Mouse (Mus musculus) erythroblast, adult 5-6 weeks (primary cell): ENCODE measurements around the gene Apba3. TPM values are rescaled to one million over a fixed set of nuclear protein-coding genes. Genes with fewer than 3 reads are reported as not detected.
A peak's percentile ranks its signal among the peaks of the same experiment; 100 is the strongest.
"Not testable (repeated sequence)": the region's sequence is repeated elsewhere in the genome, so short reads cannot be mapped to it uniquely, and the experiment has no call there.

Experiments used
- ATAC-seq: replicated peaks from 2 replicates; pipeline ENCODE4 v1.8.0; 2016; ENCODE audit warnings: moderate number of reproducible peaks, mild to moderate bottlenecking, moderate TSS enrichment, inconsistent platforms; ENCODE audit not compliant: poor library complexity, low FRiP score, severe bottlenecking
- total RNA-seq, 2 experiments: library from RNA; stranded (forward) in 1 of 2; stranded (reverse) in 1 of 2; fragments of 150-400 nt in 1 of 2; fragments of 200-764, 138-1000 nt in 1 of 2; gene quantifications; 2 replicates each; pipeline versions ENCODE4 v1.2.3 to v1.2.4; 2015 to 2017; ENCODE audit warnings: low replicate concordance in 2 of 2

Apba3 gene
- total RNA-seq (2015; ENCODE audit: low replicate concordance) (3.3 and 4.4 TPM in 2 replicates), total RNA-seq (2017; ENCODE audit: low replicate concordance) (4.3 and 10.8 TPM in 2 replicates)

DNA sequence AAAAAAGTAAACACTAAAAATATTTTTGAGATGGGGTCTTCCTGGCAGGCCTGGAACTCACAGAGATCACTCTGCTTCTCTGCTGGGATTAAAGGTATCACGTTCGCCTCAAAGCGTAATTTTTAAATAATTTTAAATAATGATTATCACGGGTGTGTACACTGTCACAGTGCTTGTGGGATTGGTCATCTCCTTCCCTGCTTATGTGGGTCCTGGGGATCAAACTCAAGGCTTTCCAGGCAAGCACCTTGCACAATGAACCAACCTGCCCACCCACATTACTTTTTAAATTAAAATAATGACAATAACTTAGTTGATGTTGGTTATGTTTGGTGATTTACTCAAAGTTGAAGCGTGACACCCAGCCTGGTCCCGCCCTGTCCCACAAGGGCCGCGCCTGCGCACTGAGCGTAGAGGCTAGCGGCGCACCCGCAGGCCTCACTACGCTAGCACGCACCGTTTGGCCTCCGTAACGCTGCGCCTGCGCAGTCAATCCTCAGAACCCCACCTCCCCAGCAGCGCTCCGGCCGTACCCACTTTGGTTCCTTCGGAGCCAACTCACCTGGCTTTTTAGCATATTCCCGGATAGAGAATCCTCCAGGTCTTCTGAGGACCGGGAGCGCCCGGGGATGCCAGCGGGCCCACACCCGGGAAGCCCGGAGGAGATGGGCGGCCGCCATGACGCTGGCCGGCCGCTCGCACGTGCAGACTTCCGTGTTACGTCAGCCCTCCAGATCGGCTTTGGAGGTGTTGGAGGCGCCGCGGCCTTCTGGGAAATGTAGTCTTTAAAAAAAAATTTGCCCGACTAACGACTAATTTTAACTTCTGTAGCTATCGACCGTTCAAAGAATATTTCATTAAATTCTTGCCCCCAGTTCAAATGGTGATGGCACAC lies at the start of gene Apba3, which contains the start of gene Mrpl54:
TSS of gene Apba3 (plus strand) at position 750 of the 895 bp plus-strand sequence.
TSS of gene Mrpl54 (minus strand) at position 724 of the 895 bp plus-strand sequence.
- ATAC-seq, result peak; percentile 87

DNA sequence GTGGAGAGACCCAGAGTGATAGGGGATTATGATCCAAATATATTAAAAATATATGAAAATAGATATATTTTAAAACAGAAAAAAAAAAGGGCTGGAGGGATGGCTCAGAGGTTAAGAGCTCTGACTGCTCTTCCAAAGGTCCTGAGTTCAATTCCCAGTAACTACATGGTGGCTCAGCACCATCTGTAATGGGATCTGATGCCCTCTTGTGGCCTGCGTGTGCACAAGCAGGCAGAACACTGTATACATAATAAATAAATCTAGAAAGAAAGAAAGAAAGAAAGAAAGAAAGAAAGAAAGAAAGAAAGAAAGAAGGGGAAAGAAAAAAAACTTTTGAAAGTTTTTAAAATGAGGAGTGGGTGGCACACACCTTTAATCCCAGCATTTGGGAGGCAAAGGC lies 49.5 kb upstream of the Apba3 start:
- not testable (repeated sequence) for ATAC-seq

DNA sequence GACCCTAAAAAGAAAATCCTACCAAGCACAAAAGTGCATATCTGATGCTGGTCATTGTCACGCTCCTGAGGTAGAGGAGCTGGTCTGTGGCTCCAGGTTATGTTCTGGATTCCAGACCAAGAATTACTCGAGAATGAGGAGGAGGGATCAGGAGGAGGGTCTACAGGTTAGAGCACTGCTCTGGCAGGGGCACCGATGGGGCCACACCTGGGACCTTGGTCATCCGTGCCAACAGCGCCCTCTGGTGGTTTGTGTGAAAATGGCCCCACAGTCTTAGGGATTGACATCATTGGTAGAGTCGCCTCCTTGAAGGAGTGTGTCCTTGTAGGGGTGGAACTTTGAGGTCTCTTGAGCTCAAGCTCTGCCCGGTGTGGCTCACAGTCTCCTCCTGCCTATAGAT lies 48.8 kb upstream of the Apba3 start:
- ATAC-seq, result peak; percentile 72

DNA sequence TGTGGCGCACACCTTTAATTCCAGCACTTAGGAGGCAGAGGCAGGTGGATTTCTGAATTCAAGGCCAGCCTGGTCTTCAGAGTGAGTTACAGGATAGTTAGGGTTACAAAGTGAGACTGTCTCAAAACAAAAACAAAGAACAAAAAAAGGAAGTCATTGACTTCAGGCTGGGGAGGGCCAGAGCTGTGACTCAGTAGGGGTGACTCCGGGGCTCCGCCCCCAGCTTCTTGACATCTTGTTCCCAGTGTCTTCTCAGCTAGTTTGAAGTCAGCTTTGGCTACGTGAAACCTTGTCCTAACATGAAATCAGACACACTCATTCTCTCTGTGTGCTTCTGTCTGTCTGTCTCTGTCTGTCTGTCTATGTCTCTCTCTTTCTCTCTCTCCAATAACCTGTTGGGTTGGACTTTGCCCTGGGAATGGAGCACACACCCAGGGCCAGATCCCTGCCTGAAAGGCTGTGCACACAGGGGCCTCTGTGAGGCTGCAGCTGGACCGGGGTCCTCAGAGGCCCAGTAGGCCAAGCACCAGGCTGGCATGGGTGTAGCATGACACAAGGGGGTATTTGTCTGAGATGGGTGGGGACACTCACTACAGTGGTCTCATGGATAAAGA lies 45.3 kb upstream of the Apba3 start:
- no peak for ATAC-seq

DNA sequence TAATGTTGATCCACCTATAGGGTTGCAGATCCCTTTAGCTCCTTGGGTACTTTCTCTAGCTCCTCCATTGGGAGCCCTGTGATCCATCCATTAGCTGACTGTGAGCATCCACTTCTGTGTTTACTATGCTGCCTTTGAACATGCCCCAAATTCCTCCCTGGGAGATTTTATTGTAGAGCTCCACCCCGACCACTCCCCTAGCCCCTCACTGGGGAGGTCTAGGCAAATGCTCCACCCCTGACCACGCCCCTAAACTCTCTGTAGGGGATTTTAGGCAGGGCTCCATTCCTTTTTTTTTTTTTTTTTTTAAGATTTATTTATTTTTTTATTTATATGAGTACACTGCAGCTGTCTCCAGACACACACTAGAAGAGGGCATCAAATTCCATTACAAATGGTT lies 43.0 kb upstream of the Apba3 start:
- ATAC-seq, result not testable (repeated sequence)

DNA sequence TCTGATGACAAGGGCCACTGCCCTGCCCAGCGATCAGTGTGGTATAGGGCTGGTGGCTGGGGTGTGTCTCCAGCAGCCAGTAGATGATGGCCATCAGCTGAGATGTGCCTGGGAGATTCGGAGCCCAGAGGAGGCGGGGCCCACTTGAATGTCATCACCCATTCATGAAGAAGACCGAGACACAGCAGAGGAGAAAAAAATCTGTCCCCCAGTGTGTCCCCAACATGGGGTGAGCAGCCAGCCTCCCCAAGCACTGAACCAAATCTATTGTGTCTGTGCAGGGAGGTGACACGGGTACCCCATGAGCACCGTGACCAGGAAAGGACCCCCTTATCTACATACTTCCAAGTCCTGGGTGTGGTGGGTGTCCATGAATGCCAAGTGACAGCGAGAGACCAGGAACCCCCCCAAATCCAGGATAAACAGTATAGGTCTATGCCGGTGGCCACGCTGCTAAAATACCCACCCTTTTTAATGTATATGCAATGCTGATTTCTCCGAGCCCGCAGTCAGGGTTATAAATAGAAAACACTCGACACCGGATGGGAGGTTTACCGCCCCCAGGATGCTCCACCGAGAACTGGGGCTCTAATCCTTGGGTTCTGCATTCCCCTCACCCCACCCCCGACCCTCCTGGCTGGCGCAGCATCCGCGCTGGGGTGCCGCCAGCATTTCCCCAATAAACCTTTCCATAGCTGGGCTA lies 36.9 kb upstream of the Apba3 start:
- no peak for ATAC-seq

DNA sequence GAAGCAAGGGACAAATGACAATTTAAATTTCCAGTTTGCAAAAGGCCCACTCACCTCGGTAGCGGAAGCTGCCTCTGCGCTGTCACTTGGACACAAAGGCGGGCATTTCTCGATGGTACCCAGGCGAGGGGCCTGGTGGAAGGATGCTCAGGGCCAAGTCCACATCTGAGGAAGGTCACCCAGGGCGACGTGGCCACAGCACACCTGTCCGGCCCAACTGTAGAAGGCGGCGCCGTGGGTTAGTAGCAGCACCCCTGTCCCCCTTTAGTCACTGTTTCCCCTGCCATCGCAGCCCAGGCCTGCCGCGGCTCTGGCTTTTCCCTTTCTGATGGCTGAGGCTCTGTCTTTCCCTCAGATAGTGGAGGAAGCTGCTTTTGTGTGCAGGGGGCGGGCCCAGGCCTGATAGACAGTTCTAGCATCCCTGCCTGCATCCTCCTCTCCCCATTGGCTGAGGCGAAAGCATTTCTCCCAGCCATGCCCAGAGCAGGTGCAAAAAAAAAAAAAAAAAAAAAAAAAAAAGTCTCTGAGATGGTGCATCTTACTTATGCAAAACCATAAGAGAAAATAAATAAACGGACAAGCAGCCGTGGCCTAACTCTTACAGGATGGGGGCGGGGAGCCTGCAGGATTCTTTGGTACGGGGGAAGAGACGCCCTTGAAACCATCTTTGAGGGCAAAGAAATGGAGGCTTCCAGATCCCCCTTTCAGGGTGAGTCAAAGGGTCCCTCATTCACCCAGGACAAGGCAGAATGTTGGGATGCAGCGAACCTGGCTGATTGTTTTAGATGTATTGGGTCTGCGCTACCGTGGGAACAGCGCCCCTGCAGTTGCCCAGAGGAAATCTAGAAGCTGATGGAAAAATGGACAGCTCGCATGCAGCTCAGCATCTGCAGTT lies 36.1 kb upstream of the Apba3 start, which contains the start of gene Atcay:
TSS of gene Atcay (minus strand) at position 396 of the 895 bp plus-strand sequence.
- ATAC-seq, result no peak

DNA sequence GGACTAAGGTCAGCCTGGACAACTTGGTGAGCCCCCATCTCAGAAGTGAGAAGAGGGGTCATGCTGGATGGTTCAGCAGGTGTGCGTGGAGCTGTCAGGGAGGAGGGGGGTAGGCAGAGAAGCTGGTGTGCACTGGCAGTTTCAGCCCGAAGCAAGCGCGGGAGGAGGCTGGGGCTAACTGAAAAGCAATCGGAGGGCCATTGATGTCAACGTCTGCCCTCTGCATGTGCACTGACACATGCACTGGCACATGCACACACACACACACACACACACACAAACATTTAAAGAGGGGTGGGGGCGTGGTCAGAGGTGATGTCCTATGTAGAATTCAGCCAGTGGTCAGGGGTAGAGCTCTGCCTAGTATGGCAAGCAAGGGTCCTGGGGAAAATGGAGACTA lies 35.3 kb upstream of the Apba3 start:
- no peak for ATAC-seq

DNA sequence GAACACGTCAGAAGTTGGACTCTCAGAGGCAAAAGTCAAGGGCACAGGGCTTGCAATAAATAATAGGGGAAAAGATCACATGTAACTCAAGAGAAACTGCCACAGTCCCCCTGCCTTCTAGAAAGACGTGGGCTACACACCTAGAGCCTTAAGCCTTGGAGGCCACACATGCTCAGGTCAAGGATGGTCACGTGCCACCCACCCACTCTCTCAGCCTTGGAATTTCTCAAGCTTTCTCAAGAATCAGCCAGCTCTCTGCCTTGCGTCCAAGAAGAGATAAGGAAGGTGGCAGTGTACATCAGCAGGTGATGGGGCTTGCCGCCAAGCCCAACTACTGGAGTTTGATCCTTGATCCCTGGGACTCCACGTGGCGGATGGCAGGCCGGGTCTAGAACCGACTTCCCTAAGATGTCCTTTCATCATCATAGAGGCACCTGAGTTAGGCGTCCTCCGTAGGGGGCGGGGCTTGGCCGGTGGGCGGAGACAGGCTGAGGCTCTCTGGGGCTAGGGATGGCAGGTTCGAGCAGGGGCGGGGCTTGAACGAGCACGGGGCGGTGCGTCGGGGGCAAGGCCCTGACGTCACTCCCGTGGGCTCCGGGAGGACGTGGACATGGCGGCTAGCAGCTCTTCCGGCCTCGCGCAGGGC lies 34.1 kb upstream of the Apba3 start, which contains the start of gene Zfr2:
TSS of gene Zfr2 (plus strand) at position 576 of the 646 bp plus-strand sequence.
- ATAC-seq, result peak; percentile 64

DNA sequence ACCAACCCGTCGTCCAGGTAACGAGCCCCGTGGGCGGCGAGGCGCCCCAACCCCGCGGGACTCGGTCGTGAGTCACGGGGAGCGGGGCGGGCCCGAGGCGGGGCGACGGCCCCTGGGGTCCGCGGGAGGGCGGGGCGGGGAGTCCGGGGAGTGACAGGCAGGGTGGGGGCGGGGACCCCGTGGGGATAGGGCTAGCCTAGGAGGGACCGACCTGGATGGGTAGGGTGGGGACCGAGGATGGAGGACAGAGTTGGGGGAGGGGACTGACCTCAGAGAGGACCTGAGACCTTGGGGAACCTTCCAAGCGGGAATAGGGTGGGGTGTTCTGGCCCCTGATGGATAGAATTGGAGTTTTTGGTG lies 33.6 kb upstream of the Apba3 start:
- no peak for ATAC-seq

DNA sequence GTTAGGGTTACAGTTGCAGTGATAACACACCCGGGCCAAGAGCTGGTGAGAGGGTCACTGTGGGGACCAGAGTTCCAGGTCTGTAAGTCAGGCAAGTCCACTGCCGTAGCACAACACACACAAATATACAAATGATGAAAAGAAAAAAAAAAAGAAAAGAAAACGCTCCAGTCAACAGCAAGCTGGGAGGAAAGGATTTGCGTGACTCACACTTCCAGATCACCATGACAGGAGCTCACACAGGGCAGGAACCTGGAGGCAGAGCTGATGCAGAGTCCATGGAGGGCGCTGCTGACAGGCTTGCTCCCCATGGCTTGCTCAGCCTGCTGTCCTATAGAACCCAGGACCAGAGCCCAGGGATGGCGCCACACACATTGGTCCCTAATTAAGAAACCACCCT lies 32.6 kb upstream of the Apba3 start:
- no peak for ATAC-seq

DNA sequence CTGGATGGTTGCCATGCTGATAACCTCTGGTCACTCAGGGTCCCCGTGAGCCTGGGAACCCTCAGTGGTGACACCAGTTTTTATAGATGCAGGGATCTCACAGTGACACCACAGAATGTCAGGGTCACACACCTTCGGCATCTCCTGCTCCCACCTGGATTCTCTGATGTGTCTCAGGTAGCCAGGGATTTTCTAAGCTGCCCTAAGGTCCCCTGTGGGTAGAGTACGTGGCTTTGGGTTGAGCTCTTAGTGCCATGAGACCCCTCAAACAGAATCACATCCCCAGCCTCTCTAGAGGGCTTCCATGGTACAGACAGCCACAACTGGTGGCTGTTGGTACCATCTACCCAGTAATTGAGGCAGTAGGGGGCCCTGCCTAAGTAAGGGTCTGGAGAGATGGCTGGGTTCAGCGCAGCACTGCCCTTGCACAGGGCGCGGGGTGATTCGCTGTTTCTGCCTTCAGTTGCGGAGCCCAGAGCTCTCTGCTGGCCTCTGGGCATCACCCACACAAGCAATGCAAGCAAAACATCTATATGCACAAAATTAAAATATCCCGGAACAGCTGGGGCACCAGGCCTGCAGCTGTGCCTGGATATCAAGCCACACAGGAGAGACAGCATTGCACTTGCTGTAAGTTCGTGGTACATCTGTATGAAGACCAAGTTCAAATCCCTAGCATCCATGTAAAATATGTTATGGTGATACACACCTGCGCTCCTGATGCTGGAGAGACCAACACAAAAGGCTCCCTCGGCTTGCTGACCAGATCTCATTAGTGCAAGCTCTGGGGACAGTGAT lies 30.1 kb upstream of the Apba3 start:
- no peak for ATAC-seq

DNA sequence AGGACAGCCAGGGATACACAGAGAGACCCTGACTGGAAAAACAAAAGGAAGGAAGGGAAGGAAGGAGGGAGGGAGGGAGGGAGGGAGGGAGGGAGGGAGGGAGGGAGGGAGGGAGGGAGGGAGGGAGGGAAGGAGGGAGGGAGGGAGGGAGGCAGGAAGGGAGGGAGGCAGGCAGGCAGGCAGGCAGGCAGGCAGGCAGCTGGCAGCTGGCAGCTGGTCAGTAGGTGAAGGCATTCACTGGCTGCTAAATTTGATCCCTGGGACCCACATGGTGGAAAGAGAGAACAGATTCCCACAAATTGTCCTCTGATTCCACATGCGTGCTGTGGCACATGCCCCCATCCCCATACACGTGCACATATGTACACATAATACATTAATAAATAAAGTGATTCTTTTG lies 28.1 kb upstream of the Apba3 start:
- ATAC-seq, result no peak

DNA sequence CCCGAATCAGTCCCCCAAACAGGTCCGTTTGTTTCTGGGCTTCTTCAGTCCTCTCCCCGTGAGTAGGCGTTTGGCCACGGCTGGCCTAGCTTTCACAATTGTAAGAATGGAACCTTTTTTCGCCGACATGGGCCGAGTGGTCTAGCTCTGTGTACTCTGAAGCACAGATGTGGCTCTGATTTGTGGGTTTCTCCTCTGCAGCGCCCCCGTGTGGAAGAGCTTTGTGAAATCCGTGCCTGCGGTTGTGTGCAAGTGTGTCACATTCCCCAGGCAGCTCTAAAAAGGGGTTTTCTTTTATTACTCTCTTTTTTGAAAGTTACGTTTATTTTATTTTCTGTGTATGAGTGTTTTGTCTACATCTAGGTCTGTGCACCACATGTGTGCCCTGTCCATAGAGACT lies 25.9 kb upstream of the Apba3 start:
- no peak for ATAC-seq

DNA sequence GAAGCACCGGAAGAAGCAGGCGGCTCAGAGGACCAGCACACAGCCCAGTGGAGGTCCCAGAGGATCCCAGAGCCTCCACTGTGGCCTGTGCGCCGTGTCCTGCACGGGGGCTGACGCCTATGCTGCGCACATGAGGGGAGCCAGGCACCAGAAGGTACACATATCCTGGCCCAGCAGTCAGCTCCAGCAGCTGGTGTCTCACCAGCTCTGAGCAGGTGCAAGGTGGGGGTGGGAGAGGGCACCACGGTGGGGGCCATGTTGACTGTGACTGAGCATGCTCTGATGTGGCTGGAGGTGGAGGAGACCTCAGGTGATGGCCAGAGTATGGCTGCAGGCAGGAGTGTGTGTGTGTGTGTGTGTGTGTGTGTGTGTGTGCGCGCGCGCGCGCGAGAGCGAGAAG lies 24.7 kb upstream of the Apba3 start:
- no peak for ATAC-seq

DNA sequence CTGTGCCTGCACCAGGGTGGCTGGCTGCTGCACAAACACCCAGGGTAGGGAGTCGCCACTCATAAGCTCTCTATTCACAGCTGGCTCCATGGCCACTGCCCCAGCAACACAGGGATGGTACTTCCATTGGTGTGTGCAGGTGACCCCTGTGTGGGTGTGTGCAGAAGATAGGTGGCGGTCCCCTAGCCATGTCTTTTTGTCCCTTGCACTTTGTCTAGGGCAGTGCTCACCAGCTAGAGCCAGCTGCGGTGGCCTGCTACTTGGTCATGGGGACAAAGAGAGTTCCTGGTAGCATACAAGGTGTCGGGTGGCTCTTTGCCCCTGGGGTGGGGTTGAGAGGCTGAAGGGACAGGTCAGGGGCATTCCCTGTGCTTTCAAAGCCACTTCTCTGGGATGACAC lies 22.6 kb upstream of the Apba3 start:
- no peak for ATAC-seq

DNA sequence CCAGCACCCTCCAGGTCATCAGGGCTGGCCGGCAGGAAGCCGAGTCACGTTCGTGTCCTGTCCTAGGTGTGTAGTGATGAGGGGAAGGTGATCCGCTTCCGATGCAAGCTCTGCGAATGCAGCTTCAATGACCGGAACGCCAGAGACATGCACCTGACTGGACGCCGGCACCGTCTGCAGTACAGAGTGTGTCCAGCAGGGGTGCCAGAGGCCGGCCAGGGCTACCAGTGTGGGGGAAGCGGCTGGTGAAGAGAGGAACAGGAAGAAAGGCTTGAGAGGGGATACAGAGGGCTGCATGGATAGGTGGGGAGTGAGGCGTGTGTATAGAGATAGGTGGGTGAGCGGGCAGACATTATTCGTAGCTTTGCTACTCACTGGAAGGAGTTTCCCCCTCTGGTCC lies 22.2 kb upstream of the Apba3 start:
- peak; percentile 71 for ATAC-seq

DNA sequence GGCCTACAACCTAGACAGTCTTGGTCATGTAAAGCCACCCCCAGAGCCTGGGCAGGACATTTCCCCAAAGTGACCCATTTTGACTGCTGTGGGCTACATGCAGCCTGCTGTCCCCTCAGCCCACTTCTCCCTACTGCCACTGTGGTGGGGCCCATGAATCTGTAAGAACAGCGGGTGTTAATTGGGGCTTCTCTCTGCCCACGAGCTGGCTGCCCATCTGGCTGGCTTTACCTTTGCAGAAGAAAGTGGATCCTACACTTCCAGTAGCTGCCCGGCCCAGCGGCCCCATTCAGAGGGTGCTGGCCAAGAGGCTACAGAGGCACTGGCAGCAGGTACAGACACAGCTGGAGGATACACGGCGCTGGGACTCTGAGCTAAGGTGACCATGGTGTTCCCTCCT lies 21.6 kb upstream of the Apba3 start:
- ATAC-seq, result no peak
